Mouse (Mus musculus): ENCODE data around the gene Gm4894.

DNA sequence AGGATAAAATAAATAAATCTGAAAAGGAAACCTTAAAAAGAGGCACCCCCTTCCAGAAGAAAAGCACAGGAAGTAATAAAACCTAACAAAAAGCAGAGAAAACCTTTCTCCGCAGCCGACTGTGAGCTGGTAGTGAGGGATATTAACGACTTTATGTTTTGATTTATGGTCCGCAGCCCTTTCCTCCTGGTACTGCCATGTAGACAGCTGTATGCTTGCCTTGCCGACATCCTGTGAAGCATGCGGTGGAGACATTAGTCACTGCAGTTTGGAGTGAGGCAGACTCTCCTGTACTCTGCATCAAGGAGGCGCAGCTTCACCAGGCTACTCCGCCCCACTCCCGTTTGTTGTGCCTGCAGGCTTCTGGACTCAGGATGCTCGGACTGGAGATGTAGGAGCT is 25.8 kb upstream of the Gm4894 start:
- TF ChIP-seq POLR2A (IDR thresholded peaks at IDR 0.05; ENCODE audit: borderline replicate concordance, extremely low read depth, insufficient read depth, insufficient read length, poor library complexity, severe bottlenecking): no peak
- no peak for TF ChIP-seq CTCF (IDR thresholded peaks at IDR 0.05; ENCODE audit: borderline replicate concordance, extremely low read depth, insufficient read depth, insufficient read length)

Data from brain, embryonic 14.5 days (tissue).